Mouse (Mus musculus) forebrain, embryonic 16.5 days (tissue): Measurements from ENCODE around the gene Exoc6. TPM values are rescaled to one million over a fixed set of nuclear protein-coding genes. Genes with fewer than 3 reads are reported as not detected.
A peak's percentile ranks its signal among the peaks of the same experiment; 100 is the strongest.

Experiments
- ATAC-seq: fragments of 200-750 bp; cut with Nextera tagmentation; 2 replicates; pipeline ENCODE4 v1.8.0; 2017; ENCODE audit warnings: mild to moderate bottlenecking, moderate library complexity
- H3K27ac ChIP-seq: fragments of 300-500 bp; sonication (generic); 2 replicates; pipeline ENCODE4 v1.5.1; 2014; ENCODE audit warnings: low read length, control low read depth
- H3K27me3 ChIP-seq: fragments of 300-500 bp; sonication (generic); replicated peaks from 2 replicates; pipeline ENCODE4 v1.6.1; 2014; ENCODE audit warnings: low read length; ENCODE audit not compliant: control insufficient read depth, insufficient read depth
- H3K36me3 ChIP-seq: fragments of 300-500 bp; sonication (generic); 2 replicates; pipeline ENCODE4 v1.6.1; 2014; ENCODE audit not compliant: control insufficient read depth, insufficient read depth
- H3K4me1 ChIP-seq: fragments of 300-500 bp; sonication (generic); replicated peaks from 2 replicates; pipeline ENCODE4 v1.6.1; 2014; ENCODE audit warnings: low read length; ENCODE audit not compliant: control insufficient read depth, insufficient read depth
- H3K4me2 ChIP-seq: fragments of 300-500 bp; sonication (generic); 2 replicates; pipeline ENCODE4 v1.6.1; 2014; ENCODE audit warnings: mild to moderate bottlenecking, low read length, control low read depth
- H3K4me3 ChIP-seq: fragments of 300-500 bp; sonication (generic); replicated peaks from 2 replicates; pipeline ENCODE4 v1.5.1; 2014; ENCODE audit warnings: mild to moderate bottlenecking, low read length, control low read depth
- H3K9ac ChIP-seq: fragments of 300-500 bp; sonication (generic); replicated peaks from 2 replicates; pipeline ENCODE4 v1.6.1; 2014; ENCODE audit warnings: low read depth, low read length, control low read depth
- H3K9me3 ChIP-seq: fragments of 300-500 bp; sonication (generic); 2 replicates; pipeline ENCODE4 v1.6.1; 2016; ENCODE audit warnings: low read length; ENCODE audit not compliant: control insufficient read depth
- WGBS: fragments of 180-500 bp; shearing (Covaris S2); extraction: QIAGEN DNeasy Blood & Tissue Kit; methylation state at CpG from one replicate; pipeline ENCODE4 v1.1.7; 2014; 5-methylcytosine and 5-hydroxymethylcytosine counted together
- polyA plus RNA-seq: library from polyadenylated mRNA; unstranded; fragments of >200 nt; fragmentation: Nextera tagmentation; extraction: Ambion mirVana; gene quantifications from 2 replicates; pipeline ENCODE4 v1.2.1, GENCODE M21; 2015

The Exoc6 gene
- polyA plus RNA-seq, 1 experiment from 2014 or later = 28.3 TPM

- no peak for ATAC-seq
- 59% methylated on average over 10 of the region's 10 CpGs for WGBS
- H3K9me3 ChIP-seq = no peaks in the 10 kb centered on the region
These were observed 11.1 kb downstream of the Exoc6 start for GRCm38 (mm10) chr19:37561106-37561892.

GRCm38 (mm10) chr19:37563763-37564162, 13.5 kb downstream of the Exoc6 start:
- H3K4me3 ChIP-seq = no peak overlapping the region
- no peak overlapping the region for H3K4me2 ChIP-seq
- H3K27me3 ChIP-seq = peaks cover 4% of the 10 kb centered on the region; the same call in 1 of the 2 replicates
- 31% methylated on average over 4 of the region's 4 CpGs for WGBS
- no peak for ATAC-seq
- peaks cover 16% of the 10 kb centered on the region for H3K4me1 ChIP-seq
- H3K36me3 ChIP-seq = no peaks in the 10 kb centered on the region
- no peaks in the 10 kb centered on the region for H3K9me3 ChIP-seq
- H3K9ac ChIP-seq = no peak overlapping the region
- H3K27ac ChIP-seq = no peak overlapping the region

More at GRCm38 (mm10) chr19:37561106-37561892, 11.1 kb downstream of the Exoc6 start:
- peaks cover 4% of the 10 kb centered on the region; the same call in 1 of the 2 replicates for H3K27me3 ChIP-seq
- no peak overlapping the region for H3K9ac ChIP-seq
- H3K36me3 ChIP-seq = no peaks in the 10 kb centered on the region
- H3K4me1 ChIP-seq = peaks cover 16% of the 10 kb centered on the region
- no peak overlapping the region; the same call in 1 of the 2 replicates for H3K27ac ChIP-seq
- H3K4me2 ChIP-seq = no peak overlapping the region
- no peak overlapping the region for H3K4me3 ChIP-seq

- Histone ChIP-seq H3K27ac (no peak overlapping the region), H3K4me2 (no peak overlapping the region), H3K36me3 (no peaks in the 10 kb centered on the region), H3K27me3 (peaks cover 4% of the 10 kb centered on the region; the same call in 1 of the 2 replicates), H3K4me3 (no peak overlapping the region), H3K9ac (no peak overlapping the region), H3K4me1 (peaks cover 12% of the 10 kb centered on the region), H3K9me3 (no peaks in the 10 kb centered on the region)
- no peak for ATAC-seq
- 41% methylated on average over 7 of the region's 7 CpGs for WGBS
These were observed 15.6 kb downstream of the Exoc6 start for GRCm38 (mm10) chr19:37565806-37566205.

GRCm38 (mm10) chr19:37569186-37569754, 19.1 kb downstream of the Exoc6 start:
- no peaks in the 10 kb centered on the region for H3K9me3 ChIP-seq
- H3K36me3 ChIP-seq = no peaks in the 10 kb centered on the region
- H3K27ac ChIP-seq = no peak overlapping the region
- H3K4me1 ChIP-seq = 0 out of 2 replicates have a peak, but pooled peaks cover 7% of the 10 kb centered on the region
- H3K27me3 ChIP-seq = peaks cover 4% of the 10 kb centered on the region; the same call in 1 of the 2 replicates
- H3K4me3 ChIP-seq = no peak overlapping the region
- H3K9ac ChIP-seq = no peak overlapping the region
- 32% methylated on average over 12 of the region's 12 CpGs for WGBS
- no peak overlapping the region for H3K4me2 ChIP-seq
- ATAC-seq = peak; percentile 72

- Histone ChIP-seq H3K36me3 (no peaks in the 10 kb centered on the region), H3K9me3 (no peaks in the 10 kb centered on the region), H3K4me3 (no peak overlapping the region), H3K9ac (no peak overlapping the region), H3K27me3 (no peaks in the 10 kb centered on the region), H3K4me1 (0 out of 2 replicates have a peak, but pooled peaks cover 7% of the 10 kb centered on the region), H3K27ac (no peak overlapping the region), H3K4me2 (no peak overlapping the region)
- peak; percentile 51 for ATAC-seq
- 23% methylated on average over 10 of the region's 10 CpGs for WGBS
These were observed 20.9 kb downstream of the Exoc6 start for GRCm38 (mm10) chr19:37570966-37571718.

- Histone ChIP-seq H3K4me3 (no peak overlapping the region), H3K9me3 (no peaks in the 10 kb centered on the region), H3K36me3 (no peaks in the 10 kb centered on the region), H3K27me3 (no peaks in the 10 kb centered on the region), H3K9ac (no peak overlapping the region), H3K4me1 (0 out of 2 replicates have a peak, but pooled peaks cover 8% of the 10 kb centered on the region), H3K4me2 (no peak overlapping the region), H3K27ac (no peak overlapping the region)
- WGBS = 61% methylated on average over 5 of the region's 5 CpGs
- ATAC-seq = no peak
These were observed 24.6 kb downstream of the Exoc6 start for GRCm38 (mm10) chr19:37574802-37575201.

GRCm38 (mm10) chr19:37579607-37580006, 29.4 kb downstream of the Exoc6 start:
- ATAC-seq = peak; percentile 83
- H3K4me3 ChIP-seq = no peak overlapping the region
- H3K9me3 ChIP-seq = no peaks in the 10 kb centered on the region
- H3K27me3 ChIP-seq = no peaks in the 10 kb centered on the region
- H3K4me1 ChIP-seq = 0 out of 2 replicates have a peak, but pooled peaks cover 3% of the 10 kb centered on the region
- no peaks in the 10 kb centered on the region for H3K36me3 ChIP-seq
- no peak overlapping the region for H3K9ac ChIP-seq
- no peak overlapping the region for H3K4me2 ChIP-seq
- no peak overlapping the region for H3K27ac ChIP-seq
- WGBS = 53% methylated on average over 4 of the region's 4 CpGs

GRCm38 (mm10) chr19:37580438-37580837, 30.2 kb downstream of the Exoc6 start:
- 78% methylated on average over 6 of the region's 6 CpGs for WGBS
- no peaks in the 10 kb centered on the region for H3K36me3 ChIP-seq
- no peak overlapping the region for H3K9ac ChIP-seq
- no peak overlapping the region for H3K4me3 ChIP-seq
- no peaks in the 10 kb centered on the region for H3K9me3 ChIP-seq
- no peaks in the 10 kb centered on the region for H3K27me3 ChIP-seq
- no peak overlapping the region for H3K4me2 ChIP-seq
- no peak overlapping the region for H3K27ac ChIP-seq
- H3K4me1 ChIP-seq = 0 out of 2 replicates have a peak, but pooled peaks cover 3% of the 10 kb centered on the region
- ATAC-seq = no peak

GRCm38 (mm10) chr19:37585210-37585609, 35.0 kb downstream of the Exoc6 start:
- H3K4me1 ChIP-seq = no peaks in the 10 kb centered on the region
- no peaks in the 10 kb centered on the region for H3K9me3 ChIP-seq
- no peak overlapping the region for H3K4me3 ChIP-seq
- WGBS = 48% methylated on average over 14 of the region's 14 CpGs
- no peaks in the 10 kb centered on the region for H3K27me3 ChIP-seq
- H3K36me3 ChIP-seq = no peaks in the 10 kb centered on the region
- ATAC-seq = no peak
- H3K4me2 ChIP-seq = no peak overlapping the region
- H3K27ac ChIP-seq = no peak overlapping the region
- H3K9ac ChIP-seq = no peak overlapping the region
